Mouse (Mus musculus) right cerebral cortex, postnatal 4 days (tissue): ENCODE data around the gene Pnliprp1.

Experiments
- DNase-seq: peaks from one replicate; pipeline ENCODE4 v3.0.0-alpha.2; 2022

Pnliprp1 gene

DNA sequence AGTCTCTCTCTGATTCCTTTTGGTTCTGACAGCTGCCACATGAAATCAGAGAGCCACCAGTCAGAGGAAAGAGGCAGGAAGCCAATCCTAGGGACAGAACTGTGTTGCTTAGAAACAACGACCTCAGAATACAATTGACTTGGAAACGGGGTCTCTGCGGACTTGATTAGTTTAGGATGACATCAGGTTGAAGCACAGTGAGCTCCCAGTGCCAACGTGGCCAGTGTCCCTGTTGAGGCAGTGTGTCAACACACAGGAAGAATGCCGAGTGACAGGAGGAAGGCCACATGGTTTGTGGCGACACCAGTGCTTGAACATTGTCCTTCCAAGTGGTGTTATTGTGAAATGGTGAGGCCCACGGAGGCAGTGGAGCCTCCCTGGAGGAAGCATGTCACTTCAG is 55.3 kb downstream of the Pnliprp1 start:
- no peak for DNase-seq

DNA sequence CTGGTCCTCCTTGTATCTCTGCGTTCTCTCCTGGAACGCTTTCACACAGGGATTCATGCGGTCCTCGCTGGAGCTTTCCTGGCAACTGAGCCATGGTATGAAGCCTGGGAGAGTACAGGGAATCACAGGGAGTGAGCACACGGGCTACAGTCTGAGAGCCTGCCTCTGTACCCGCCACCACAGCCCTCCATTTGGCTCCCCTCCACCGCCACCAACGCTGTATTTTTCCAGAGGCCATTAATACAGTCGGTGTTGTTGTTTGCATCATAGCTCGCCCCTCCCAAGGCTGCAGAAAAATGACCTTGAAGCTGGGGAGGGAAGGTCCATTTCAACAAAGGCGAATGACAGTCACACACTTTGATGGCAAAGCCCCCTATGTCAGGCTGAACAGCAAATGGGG is 60.5 kb downstream of the Pnliprp1 start:
- no peak for DNase-seq
